Mouse (Mus musculus) bone marrow, adult 2 months (tissue): ENCODE measurements at regions not wholly inside any gene's neighbourhood (a gene's known extent, or its start where the extent isn't known, plus 50 kb on each side); places are given as distances from the start of the nearest gene placed in this dataset.

Experiments used
- CTCF ChIP-seq: fragments of 200-500 bp; IDR thresholded peaks from 2 replicates; pipeline ENCODE4 v1.5.1; 2011; ENCODE audit warnings: low read length, control low read depth; ENCODE audit not compliant: control insufficient read depth, insufficient read depth
- POLR2A ChIP-seq: fragments of 200-500 bp; IDR thresholded peaks from 2 replicates; pipeline ENCODE4 v1.6.1; 2011; ENCODE audit warnings: low read depth, mild to moderate bottlenecking, control low read depth, low read length, borderline replicate concordance; ENCODE audit not compliant: control insufficient read depth

- TF ChIP-seq POLR2A (no peak), CTCF (no peak)
Observed at GRCm38 (mm10) chr12:113364437-113364836, 124.9 kb upstream of the Adam6b start.
